In genomic region chr7:63483091-63483490, GRCm38 (mm10) we compare ENCODE assay signal across 24 mouse cellular contexts. TPM values are rescaled to one million over a fixed set of nuclear protein-coding genes. Genes with fewer than 3 reads are reported as not detected.
A peak's percentile ranks its signal among the peaks of the same experiment; 100 is the strongest.
DNase-seq lines count a peak whose midpoint lies in the region; ATAC-seq and TF ChIP-seq lines count a peak whose summit lies in the region.
"Had no signal": no experiment of that assay in that cellular context is flagged by ENCODE, and none has a peak within 500 bp of the region (broad histone marks: within the 10 kb centered on the region; RNA-seq: fewer than 3 reads in every experiment).

No protein-coding gene starts in this region.

- 95% methylated on average over 2 of the region's 2 CpGs for WGBS in cerebellum, adult 2 months
- WGBS in forebrain, embryonic 15.5 days = 90% methylated on average over 2 of the region's 2 CpGs

- ATAC-seq in Patski = peak; percentile 76
- no peak for ATAC-seq in forebrain, embryonic 15.5 days (replicated peaks)
- ATAC-seq: forebrain, embryonic 14.5 days; forebrain, postnatal 0 days had no signal

- no peak overlapping the region for H3K4me2 ChIP-seq in forebrain, embryonic 15.5 days (replicated peaks)
- H3K4me2 ChIP-seq: embryonic facial prominence, embryonic 13.5 days; embryonic facial prominence, embryonic 15.5 days; forebrain, embryonic 12.5 days had no signal

- in situ Hi-C loops in Patski (cut with MboI; ENCODE audit: low pct_unique_long_range_greater_than_20kb) = no loop called here

- no peaks in the 10 kb centered on the region for H3K36me3 ChIP-seq in forebrain, embryonic 15.5 days
- H3K36me3 ChIP-seq: embryonic facial prominence, embryonic 13.5 days; embryonic facial prominence, embryonic 15.5 days; forebrain, embryonic 10.5 days; forebrain, embryonic 12.5 days had no signal

- peaks cover 9% of the 10 kb centered on the region; the same call in 1 of the 2 replicates for H3K4me1 ChIP-seq in cerebellum, adult 2 months (ENCODE audit: control insufficient read depth, insufficient read depth, low read length)
- H3K4me1 ChIP-seq in forebrain, embryonic 15.5 days = no peaks in the 10 kb centered on the region
- H3K4me1 ChIP-seq: embryonic facial prominence, embryonic 13.5 days; embryonic facial prominence, embryonic 15.5 days; forebrain, embryonic 10.5 days; forebrain, embryonic 12.5 days had no signal

- peak overlapping the region; percentile 11; the same call in 1 of the 2 replicates for H3K27ac ChIP-seq in cerebellum, adult 2 months (ENCODE audit: insufficient read depth, low read length)
- peak overlapping the region; percentile 46; the same call in 1 of the 2 replicates for H3K27ac ChIP-seq in layer of hippocampus, adult 2 months
- H3K27ac ChIP-seq in forebrain, embryonic 15.5 days (replicated peaks) = no peak overlapping the region
- H3K27ac ChIP-seq: embryonic facial prominence, embryonic 13.5 days; embryonic facial prominence, embryonic 15.5 days; forebrain, embryonic 10.5 days; forebrain, embryonic 12.5 days had no signal

- CTCF ChIA-PET in Patski (lab: Charles Lee) = no interaction called here

- POLR2A ChIA-PET in Patski (lab: Charles Lee) = interaction anchor here (0.6 kb wide), 1 partner anchor 40 kb away, joined by 3 read pairs; no protein-coding TSS in a partner anchor

- no peak for TF ChIP-seq POLR2A in cerebellum, adult 2 months (IDR thresholded peaks at IDR 0.05; ENCODE audit: borderline replicate concordance, insufficient read depth, low read length)

- no peaks in the 10 kb centered on the region for H3K27me3 ChIP-seq in cerebellum, adult 2 months (ENCODE audit: control insufficient read depth, insufficient read depth, low read length)
- no peaks in the 10 kb centered on the region for H3K27me3 ChIP-seq in Patski
- no peaks in the 10 kb centered on the region for H3K27me3 ChIP-seq in forebrain, embryonic 15.5 days
- H3K27me3 ChIP-seq: embryonic facial prominence, embryonic 13.5 days; embryonic facial prominence, embryonic 15.5 days; forebrain, embryonic 12.5 days had no signal

- TF ChIP-seq CTCF in cerebellum, adult 2 months (IDR thresholded peaks at IDR 0.05; ENCODE audit: borderline replicate concordance, insufficient read depth, low read depth, low read length) = no peak
- TF ChIP-seq CTCF in layer of hippocampus, adult 2 months (conservative IDR thresholded peaks at IDR 0.05) = no peak
- TF ChIP-seq CTCF in Patski (IDR thresholded peaks at IDR 0.05) = no peak

- H3K9me3 ChIP-seq in forebrain, embryonic 15.5 days = no peaks in the 10 kb centered on the region
- H3K9me3 ChIP-seq: embryonic facial prominence, embryonic 13.5 days; embryonic facial prominence, embryonic 15.5 days; forebrain, embryonic 10.5 days; forebrain, embryonic 12.5 days had no signal

- H3K9ac ChIP-seq in forebrain, embryonic 15.5 days (replicated peaks) = no peak overlapping the region
- H3K9ac ChIP-seq: embryonic facial prominence, embryonic 13.5 days; embryonic facial prominence, embryonic 15.5 days; forebrain, embryonic 12.5 days; forebrain, postnatal 0 days had no signal

- DNase-seq in cerebellum, adult 2 months = no peak
- no peak for DNase-seq in cerebellum, postnatal 4 days (ENCODE audit: low spot score in 2 of 2)
- DNase-seq in layer of hippocampus, adult 2 months (ENCODE audit: low spot score in 2 of 2) = no peak
- DNase-seq in layer of hippocampus, postnatal 14 days (ENCODE audit: low spot score in 2 of 2) = no peak
- no peak for DNase-seq in Patski (ENCODE audit: low read depth, low spot score)
- DNase-seq in spleen, postnatal 36 days (ENCODE audit: low spot score in 2 of 2) = no peak
- DNase-seq: adrenal gland, adult 2 months; adrenal gland, postnatal 10 days; adrenal gland, postnatal 25 days; cerebellum, adult 11 months; cerebellum, adult 18-20 months; cerebellum, adult 9-10 months; cerebellum, postnatal 10 days; cerebellum, postnatal 25 days; embryo, embryonic 11 days; forebrain, postnatal 0 days had no signal

- no peak overlapping the region for H3K4me3 ChIP-seq in cerebellum, adult 2 months (replicated peaks; ENCODE audit: insufficient read depth, low read depth, low read length)
- no peak overlapping the region for H3K4me3 ChIP-seq in layer of hippocampus, adult 2 months
- H3K4me3 ChIP-seq in forebrain, embryonic 15.5 days = no peak overlapping the region
- H3K4me3 ChIP-seq: embryonic facial prominence, embryonic 13.5 days; embryonic facial prominence, embryonic 15.5 days; forebrain, embryonic 10.5 days; forebrain, embryonic 12.5 days had no signal

RNA-seq across cellular contexts. Expression of gene Otud7a, which starts 38.5 kb away (rescaled TPM):
- polyA plus RNA-seq in cerebellum, adult 2 months (2012; rRNA removed) = 51.4 and 63.6 TPM in 2 replicates
- 10 to 100 TPM; 71.3 to 72.5 TPM for total RNA-seq in layer of hippocampus, adult 2 months (2021)
- total RNA-seq in layer of hippocampus, postnatal 14 days (2021) = 10 to 100 TPM; 61.8 to 65.4 TPM
- 1.2 TPM for polyA plus RNA-seq in Patski (2021)
- 2.4 and 3.3 TPM in 2 replicates for polyA plus RNA-seq in forebrain, embryonic 15.5 days (2015; fragmentation: Nextera tagmentation; extraction: Ambion mirVana)
- total RNA-seq: common myeloid progenitor, adult 5-6 weeks; MEL had no signal

Comparison
In these comparisons a context has a peak if more than half of its experiments do, and no peak if none do; other contexts are left out.
1. RNA of gene Otud7a, which starts 38.5 kb away (polyA plus RNA-seq): 51.4 to 63.6 TPM in cerebellum, adult 2 months; 2.4 to 3.3 TPM in forebrain, embryonic 15.5 days and 1.2 TPM in Patski (single experiment); every median in the first group is over 10 times any median in the second.